Mouse (Mus musculus) urinary bladder, postnatal 4 days (tissue): Measurements from ENCODE around the gene Nfkb1.

Source experiments
- DNase-seq, 2 experiments: peaks; one replicate each; pipeline ENCODE4 v3.0.0; 2021 to 2022; ENCODE audit warnings: low spot score in 2 of 2

Gene Nfkb1

DNA sequence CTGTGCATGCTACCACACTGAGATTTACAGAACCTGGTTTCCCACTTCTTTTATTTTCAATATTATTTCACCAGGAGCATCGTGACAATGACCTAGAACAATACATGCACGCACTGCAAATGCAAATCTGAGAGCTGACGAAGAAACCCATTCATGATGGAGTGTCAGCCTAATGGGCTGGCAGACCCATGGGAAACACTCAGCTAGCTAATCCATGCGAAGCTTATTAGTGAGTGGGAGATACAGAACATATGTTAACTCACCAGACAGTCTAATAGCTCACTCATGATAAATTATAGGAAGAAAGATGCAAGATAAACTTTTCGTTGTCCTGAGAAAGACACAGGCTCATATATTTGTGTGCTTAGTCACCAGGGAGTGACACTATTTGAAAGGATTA lies 19.2 kb downstream of the Nfkb1 start:
- DNase-seq, result no peak

DNA sequence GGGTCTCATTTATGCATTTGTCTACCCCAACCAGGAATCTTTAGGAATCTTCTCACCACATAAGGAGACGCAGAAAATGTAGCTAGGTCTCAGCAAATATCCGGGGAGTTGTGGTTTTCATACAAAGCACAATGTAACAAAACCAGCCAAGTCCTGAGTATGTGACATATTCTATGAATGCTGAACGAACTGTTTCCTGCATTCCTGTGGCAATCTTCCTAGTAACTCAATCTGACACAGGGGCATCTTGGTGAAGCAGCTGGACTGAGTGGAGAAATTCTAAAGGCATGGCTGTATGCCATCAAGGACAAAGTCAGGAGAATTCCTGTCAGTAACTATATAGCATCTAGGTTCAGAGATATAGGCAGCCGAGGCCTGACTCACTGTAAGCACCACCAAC lies 20.5 kb downstream of the Nfkb1 start:
- DNase-seq, result no peak

DNA sequence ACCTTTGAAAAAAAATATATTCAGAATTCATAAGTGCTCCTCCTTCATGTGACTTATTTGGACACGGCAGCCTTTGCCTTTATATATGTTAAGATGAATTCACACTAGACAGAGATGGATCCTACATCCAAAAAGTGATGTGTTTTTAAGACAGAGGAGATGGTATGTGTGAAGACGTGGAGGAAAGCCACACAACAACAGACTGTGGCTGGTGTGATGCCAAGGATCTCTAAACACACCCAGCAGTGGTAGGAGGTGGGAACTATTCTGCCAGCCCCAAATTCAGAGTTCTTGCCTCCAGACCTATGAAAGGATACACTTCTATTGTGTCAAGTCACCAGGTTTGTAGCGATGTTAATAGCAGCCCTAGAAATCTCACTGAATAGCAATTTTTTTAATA lies 24.3 kb downstream of the Nfkb1 start:
- no peak for DNase-seq

DNA sequence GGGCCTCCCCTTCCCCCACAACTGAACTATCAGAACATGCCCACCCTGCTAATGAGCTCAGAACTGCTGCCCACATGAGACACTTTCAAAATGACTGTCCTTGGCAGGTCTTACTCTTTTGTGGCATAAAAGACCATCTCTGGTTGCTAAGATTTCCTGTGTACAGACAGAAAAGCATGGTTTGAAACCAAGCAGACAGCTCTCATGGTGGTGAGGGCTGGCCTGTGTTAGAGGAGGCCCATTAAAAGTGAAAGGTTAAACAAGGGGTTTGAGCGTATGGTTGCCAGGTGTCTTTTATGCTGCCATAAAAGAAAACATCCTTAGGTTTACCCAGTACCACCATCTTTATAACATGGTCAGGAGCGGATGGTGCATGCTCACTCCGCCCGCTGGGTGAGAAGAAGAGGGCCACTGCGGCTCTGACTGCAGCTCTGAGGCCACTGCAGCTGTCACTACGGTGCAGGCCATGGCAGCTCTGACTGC lies 25.5 kb downstream of the Nfkb1 start:
- DNase-seq, result no peak

DNA sequence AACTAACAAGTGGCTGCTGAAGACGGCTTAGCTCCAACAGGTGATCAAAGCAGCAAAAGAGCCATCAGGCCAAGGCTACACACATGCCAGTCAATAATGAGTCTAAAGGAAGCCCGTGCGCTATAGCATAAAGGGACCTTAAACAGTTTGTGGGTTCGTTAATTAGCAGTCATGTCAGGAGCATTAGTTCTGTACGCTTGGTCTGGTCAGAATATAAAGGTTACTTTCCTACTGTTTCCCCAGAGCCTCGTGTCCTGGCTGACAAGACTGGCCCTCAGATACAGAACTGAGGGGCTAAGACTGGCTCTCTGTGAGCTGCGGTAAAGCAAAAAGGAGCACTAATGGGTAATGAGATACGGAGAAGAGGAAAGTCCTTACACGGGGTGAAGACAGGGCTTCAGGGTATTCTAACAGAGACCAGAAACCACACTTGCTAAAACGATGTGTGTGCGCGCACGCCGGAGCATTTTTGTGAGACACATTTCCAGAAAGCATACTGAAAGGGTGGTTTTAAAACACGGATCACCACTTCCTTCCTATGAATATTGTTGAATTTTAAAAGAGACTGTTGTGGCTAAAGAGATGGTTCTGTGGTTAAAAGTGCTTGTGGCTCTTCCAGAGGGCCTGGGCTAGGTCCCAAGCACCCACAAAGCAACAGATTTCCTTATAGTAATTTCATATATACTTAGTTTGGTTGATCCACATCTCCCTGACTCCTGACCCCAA lies 29.0 kb downstream of the Nfkb1 start:
- DNase-seq, result no peak

DNA sequence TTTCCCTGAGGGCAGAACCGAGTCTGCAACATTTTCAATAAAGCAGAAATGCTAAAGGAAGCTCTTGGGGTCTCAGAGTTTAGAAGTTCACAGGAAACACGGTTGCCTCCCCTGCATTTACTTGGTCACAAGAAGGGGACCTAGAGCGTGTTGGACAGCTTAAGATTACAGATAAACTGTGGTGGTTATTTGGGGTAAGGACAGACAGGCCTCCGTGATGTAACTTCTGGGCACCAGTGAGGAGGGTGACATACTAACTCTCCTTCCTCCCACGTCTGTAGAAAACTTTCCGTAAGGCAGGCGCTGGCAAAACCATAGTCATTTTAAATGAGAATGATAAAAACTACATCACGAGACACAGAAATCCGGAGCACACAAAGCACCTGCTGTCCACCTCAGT lies 29.6 kb downstream of the Nfkb1 start:
- DNase-seq, result no peak

DNA sequence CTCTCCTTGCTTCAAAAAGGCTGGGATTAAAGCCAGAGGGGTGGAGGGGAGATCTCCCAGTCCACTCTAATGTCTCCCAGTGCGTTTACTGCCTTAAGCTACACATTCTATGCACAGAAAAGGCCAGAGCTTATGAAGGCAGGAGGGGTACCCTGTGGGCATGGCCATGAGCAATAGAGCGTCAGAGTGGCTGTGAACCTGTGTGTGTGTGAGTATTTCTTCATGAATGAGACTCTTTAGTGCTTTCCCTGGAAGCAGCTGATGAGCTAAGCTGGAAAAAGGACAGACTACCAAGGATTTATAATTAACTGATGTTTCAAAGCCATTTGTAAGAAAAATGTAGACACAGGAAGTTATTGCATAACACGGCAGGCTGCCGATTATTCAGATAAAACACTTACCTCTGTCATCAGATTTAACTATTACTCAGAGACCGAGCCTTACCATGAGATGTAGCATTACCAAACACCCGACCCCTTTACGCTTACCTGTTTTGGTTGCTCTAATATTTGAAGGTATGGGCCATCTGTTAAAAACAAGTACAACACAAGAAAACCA lies 32.7 kb downstream of the Nfkb1 start:
- no peak for DNase-seq

DNA sequence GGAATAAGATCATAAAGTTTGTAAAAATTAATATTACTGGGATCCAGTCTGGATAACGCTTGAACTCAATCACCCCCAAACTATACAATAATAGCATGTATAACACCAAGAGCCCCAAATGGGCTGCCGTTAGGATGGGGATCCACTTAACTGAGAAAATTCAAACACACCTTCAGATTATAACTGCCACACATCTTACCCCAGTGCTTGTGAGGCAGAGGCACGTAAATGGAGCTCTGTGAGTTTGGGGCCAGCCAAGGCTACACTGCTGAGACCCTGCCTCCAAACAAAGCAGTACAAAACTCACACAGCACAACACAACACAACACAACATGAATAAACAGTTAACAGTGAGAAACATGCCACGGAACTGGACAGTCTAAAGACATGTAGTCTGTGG lies 35.2 kb downstream of the Nfkb1 start:
- no peak for DNase-seq

DNA sequence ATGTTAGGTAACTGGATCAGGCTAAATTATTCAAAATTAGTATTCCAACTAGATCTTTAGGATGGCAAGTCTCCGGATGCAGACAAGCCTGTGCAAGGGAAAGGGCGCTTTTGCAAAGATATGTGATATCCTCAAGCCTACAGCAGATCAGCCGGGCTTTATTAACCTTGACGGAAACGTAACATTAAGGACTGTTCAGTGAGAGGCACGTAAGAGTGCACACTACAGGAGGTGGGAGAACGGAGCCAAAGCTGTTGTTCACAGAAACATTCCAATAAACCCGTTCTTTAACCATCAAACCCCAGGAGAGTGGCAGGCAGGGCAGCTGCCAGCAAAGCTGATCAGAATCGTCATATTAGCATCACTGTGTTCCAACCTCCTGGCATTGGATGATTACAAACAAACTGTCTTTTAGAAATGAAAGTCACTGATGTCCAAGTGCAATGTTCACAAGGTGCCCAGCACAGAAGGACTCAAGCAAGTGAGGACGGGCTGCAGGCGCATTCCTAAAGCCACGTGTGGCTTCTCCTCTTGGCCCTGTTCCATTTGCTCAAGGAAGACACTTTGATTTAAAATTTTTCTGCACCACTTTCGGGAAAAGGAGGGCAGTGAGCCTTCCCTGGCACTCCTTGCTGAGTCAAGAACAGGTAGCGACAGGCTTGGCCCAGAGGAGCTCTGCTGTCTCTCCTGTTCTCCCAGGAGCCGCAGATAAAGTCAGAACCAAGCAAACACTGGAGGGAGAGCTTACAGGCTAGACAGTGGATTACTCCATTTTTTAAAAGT lies 40.4 kb downstream of the Nfkb1 start:
- no peak for DNase-seq

DNA sequence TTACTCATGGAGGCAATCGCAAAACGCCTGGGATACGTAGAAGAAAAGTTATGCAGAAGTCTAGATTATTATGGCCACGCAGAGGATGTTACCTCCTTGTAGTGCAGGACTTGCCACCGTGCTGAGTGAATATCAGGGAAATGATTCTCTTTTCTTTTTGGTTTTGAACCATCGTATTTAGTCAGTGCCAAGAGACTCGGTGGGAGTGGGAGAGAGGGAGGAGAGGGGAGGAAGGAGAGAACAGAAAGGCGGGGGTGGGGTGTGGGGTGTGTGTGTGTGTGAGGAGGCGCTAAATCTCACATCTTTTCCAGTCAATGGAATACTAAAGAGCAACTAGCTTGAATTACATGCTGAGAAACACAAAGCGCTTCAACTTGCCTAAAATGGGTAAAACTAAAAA lies 41.5 kb downstream of the Nfkb1 start:
- no peak for DNase-seq

DNA sequence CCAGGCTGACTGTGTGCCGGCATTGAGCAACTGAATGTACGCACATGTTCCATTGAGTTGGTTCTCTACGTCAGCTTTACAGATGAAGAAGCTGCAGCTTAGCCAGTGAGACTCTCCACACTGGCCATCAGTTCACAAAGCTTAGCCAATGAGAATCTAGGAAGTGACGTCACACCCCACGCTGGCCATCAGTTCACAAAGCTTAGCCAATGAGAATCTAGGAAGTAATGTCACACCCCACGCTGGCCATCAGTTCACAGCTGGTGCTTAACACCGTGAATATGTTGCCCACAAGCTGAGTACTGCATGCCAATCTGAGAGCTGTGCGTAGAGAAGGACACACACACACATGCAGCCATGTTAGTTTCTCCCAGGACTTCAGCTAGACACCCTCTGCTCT lies 42.8 kb downstream of the Nfkb1 start:
- DNase-seq, result no peak

DNA sequence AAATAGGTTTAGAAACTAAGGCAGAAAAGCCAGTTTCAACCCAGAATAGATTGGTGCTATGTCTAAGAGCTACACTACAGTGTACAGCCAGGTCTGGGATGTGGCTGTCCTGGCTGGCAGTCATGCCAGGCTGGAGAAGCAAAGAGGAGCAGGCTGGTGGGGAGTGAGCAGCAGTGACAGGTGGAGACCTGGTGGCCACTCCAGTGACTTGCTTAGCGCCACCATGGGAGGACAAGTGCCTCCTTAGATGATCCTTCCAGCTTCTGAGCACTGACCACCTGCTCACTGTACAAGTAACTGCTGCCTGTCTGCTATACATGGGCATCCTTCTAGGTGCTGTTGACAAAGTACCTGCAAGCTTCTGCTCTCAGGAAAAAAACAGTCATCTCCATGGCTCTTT lies 44.7 kb downstream of the Nfkb1 start:
- no peak for DNase-seq

DNA sequence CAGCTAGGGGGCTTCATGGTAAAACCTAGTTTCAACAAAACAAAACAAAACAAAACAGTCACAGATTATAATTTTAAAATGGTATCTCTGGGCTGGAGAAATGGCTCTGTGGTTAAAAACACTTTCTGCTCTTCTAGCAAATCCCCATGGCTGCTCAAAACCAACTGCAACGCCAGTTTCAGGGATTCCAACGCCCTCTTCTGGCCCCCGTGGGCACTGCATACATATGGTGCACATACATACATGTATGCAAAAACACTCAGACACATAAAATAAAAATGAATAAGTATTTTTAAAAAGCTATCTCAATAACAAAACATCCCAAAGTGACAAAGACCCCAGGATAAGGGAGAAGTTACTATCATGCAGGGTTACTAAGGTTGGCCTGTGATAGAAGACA lies 46.4 kb downstream of the Nfkb1 start:
- no peak for DNase-seq

DNA sequence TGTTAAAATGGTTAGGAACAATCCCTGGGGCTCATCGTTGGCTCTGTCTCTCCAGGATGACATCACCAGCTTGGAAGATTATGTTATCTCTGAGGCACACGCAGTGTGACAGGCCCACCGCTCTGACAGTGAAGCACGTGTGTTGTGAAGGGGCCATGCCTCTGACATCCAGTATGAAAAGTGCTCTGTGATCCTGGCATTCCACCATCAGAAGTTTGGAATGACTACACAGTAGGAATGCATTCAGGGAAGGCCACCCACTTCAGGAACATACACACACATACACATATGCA lies 49.8 kb downstream of the Nfkb1 start:
- DNase-seq, result no peak

DNA sequence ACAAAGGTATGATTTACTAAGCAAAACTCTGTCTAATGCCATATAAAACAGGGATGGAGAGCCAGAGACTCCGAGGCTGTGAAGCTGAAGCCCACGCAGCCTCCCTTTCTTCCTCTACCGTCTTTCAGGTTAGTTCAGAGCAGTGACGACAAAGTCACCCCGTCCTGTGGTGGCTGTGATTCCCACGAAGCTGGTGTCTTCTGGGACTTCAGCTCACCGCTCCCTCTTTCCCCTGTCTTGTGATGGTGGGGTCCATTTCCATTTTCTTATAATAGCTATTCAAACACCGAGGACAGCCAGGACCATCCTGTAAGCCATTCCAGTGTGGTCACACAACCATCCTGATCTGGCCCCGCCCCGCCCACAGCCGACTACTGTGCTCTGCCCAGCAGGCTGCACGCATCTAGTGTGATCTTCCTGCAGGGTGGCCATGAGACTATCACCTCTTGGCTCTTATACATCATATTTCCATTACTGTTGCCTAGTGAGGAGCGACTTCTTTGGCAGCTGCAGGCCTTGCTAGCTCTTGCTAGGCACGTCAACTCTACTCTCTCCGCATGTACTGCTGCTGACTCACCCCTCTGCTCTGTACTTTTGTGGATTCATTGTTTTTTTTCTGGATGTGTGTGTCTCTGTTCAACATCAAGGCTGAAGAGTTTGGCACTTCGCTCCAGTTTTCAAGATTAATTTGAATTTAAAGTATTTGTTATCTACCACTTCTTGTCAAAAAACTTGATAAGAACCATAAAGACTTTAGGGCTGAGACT lies 50.3 kb downstream of the Nfkb1 start:
- DNase-seq, result no peak

DNA sequence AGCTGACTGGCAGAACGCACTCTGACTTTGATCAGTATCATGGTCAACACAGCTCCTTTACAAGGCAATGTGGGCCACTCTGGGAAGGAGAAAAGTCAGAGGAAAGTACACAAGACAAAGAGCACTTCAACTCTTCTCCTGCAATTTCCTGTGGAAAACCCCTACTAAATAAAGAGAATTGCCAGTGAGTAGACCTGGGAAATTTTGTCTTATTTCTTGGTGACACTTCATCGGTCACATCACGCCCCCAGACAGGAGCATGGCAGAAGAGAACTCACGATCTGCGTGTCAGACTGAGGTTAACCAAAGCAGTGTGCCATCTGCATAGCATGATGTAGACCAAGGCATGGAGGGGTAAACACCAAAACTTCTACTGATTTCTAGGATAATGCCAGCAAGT lies 51.1 kb downstream of the Nfkb1 start:
- no peak for DNase-seq

DNA sequence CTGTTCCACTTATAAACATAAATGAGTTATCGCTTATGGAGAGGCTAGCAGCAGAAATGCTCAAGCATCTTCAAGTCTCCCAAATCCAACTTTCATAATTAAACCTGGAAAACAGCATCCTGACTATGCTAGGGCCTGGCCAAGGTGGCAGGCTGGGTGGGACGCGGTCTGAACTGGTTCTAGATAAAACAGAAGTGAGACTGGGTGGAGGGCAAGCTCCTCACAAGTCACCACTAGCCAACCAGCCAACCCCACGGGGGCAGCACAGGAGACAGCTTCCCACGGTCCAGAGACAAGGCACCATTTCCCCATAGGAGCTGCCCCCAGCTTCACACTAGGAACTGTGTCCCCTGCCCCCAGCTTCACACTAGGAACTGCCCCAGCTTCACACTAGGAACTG lies 53.8 kb downstream of the Nfkb1 start:
- DNase-seq, result no peak

DNA sequence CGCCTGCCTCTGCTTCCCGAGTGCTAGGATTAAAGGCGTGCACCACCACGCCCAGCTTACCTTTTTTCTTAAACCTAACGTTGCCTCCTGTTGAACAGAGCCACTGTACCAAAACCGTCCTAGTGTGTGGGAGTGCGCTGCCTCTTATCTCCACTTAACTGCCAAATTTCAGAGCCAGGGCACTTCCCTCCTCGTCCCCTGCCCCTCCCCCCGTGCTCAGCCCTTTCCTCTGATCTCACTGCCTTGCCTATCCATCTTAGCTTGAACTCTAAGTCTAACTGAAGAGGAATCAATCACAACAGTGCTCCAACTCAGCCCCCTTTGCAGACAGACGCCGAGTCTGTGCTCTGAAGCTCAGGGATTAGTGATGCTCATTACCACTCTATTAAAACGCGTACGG lies 54.9 kb downstream of the Nfkb1 start:
- DNase-seq, result no peak

DNA sequence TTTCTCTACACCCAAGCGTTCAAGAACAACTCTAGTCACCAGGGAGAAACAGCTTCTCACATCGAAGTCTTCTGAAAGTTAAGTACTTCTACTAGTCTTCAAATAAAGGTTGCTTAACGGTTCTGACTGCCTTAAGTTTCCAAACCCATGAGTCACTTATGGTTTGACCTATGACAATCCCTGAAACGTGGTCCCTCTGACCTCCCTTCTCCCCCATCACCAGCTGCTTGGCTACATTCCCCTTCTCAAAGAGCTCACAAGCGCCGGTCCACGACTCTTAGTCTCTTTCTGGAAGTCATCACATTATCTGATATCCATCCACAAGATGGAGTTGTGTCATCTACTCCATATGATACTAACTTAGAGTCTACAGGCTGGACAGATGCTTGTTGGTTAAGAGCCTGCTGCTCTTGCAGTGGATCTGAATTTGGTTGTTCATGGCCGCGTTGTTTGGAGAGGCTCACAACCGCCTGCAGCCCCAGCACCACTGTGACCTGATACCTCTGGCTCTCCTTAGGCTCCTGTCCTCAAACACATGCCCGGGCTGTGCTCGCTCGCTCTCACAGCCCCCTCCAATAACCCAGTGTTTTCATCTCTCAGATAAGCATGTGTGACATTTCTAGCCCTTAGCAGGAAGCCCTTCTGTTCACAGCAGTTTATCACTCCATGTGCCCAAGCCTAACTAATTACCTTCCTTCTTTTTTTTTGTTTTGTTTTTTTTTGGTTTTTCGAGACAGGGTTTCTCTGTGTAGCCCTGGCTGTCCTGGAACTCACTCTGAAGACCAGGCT lies 55.5 kb downstream of the Nfkb1 start:
- DNase-seq, result no peak

DNA sequence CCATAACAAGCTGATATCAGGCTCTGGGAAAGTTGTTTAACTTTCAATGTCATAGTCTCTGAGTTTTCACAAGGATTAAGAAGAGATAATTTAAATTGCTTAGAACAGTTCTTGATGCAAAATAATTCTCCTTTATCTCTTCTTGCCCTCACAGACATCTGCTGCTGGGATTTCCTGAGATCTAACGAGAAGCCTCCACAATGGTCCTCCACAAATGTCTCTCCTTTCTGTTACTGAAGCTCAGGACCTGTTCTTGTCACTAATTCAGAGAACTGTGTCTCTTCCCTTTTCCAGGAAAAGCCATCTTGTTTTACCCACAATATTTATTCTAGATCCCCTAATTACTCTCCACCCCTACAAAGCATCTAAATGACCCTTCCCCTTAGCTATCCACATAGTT lies 56.3 kb downstream of the Nfkb1 start:
- DNase-seq, result no peak

DNA sequence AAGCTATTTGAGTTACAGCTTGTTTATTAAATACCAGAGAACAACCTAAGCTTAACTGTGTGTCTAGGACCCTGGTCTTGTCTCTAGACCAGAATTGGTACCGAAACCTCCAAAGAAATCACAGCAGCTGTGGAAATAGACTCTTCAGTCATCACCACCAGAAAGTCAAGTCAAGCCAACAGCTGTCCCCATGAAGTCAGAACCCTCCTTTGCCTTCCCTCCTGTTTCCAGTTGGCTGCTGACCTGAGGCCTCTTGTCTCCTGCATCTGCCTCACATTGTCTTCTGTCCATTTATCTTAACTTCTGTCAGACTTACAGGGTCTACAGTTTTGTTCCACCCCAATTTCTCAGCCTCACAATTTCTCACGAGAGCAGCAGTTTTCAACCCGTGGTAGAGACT lies 57.1 kb downstream of the Nfkb1 start:
- no peak for DNase-seq

DNA sequence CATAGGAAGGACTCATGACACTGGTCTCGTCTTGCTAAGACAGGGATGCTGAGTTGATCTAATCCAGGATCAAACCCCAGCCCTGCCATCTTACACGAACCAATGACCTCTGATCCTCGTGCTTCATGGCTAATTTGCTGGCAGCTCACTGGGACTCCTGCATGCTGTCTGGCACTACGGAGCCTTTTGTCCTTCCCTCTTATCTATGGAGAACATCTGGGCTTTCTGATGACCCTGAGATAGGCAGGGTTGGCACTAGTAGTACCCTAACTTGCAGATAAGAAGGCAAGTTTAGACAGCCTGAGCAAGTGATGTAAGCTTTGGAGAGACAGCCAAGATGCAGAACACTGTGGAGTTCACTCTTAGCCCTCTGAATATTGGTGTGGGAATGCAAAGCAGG lies 59.5 kb downstream of the Nfkb1 start:
- DNase-seq, result no peak
